Mouse (Mus musculus): ENCODE results near the gene Scarf2. TPM values are rescaled to one million over a fixed set of nuclear protein-coding genes. Genes with fewer than 3 reads are reported as not detected.

Gene Scarf2
- polyA plus RNA-seq, 1 experiment: 0.03 TPM

DNA sequence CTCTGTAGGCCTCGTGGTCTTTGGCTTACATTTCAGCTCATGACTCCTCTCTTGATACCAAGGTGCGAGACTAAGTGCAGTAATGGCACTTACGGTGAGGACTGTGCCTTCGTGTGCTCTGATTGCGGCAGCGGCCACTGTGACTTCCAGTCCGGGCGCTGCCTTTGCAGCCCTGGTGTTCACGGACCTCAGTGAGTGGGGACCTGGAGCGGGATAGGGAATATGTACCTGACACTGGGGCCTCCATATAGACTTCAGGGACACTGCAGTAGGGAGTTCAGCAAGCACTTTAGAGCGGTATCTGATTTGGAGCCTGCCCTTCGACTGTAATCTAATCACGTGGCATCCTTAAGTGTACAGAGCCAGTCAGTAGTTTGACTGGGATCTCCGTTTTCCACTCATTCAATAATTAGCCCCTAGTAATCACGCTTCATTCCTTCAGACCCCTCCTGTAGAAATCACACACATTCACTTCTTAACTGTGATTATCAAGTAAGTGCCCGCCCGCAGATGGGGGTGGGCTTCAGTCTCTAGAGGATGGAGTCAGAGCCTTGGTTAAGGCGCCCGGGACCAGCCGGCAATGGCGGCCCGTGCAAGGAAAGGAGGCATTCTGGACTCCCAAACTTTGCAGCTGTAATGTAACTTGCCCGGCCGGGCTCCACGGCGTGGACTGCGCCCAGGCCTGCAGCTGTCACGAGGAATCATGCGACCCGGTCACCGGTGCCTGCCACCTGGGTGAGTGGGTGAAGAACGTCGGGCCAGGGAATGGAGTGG, 6.8 kb downstream of the Scarf2 start:
- Histone ChIP-seq H3K36me3 (ENCODE audit: control insufficient read depth) (no peaks in the 10 kb centered on the region), H3K4me3 (replicated peaks) (peak overlapping the region; percentile 41), H3K27me3 (ENCODE audit: control insufficient read depth) (peaks cover 99% of the 10 kb centered on the region), H3K4me1 (ENCODE audit: control insufficient read depth) (peaks cover 33% of the 10 kb centered on the region), H3K9me3 (ENCODE audit: control insufficient read depth, low read length) (peaks cover 30% of the 10 kb centered on the region; the same call in 1 of the 2 replicates)
- TF ChIP-seq GATA1 (IDR thresholded peaks at IDR 0.05; ENCODE audit: low read length) (no peak), TAL1 (IDR thresholded peaks at IDR 0.05; ENCODE audit: low read length) (no peak)

- peaks cover 99% of the 10 kb centered on the region for H3K27me3 ChIP-seq (ENCODE audit: control insufficient read depth)
- H3K9me3 ChIP-seq (ENCODE audit: control insufficient read depth, low read length): peaks cover 30% of the 10 kb centered on the region; the same call in 1 of the 2 replicates
- TF ChIP-seq GATA1 (IDR thresholded peaks at IDR 0.05; ENCODE audit: low read length) (no peak), TAL1 (IDR thresholded peaks at IDR 0.05; ENCODE audit: low read length) (no peak)
- peak overlapping the region; percentile 41 for H3K4me3 ChIP-seq (replicated peaks)
- H3K36me3 ChIP-seq (ENCODE audit: control insufficient read depth): no peaks in the 10 kb centered on the region
- peaks cover 33% of the 10 kb centered on the region for H3K4me1 ChIP-seq (ENCODE audit: control insufficient read depth)
Measured at GRCm38 (mm10) chr16:17804449-17804912, 7.4 kb downstream of the Scarf2 start.

GRCm38 (mm10) chr16:17804982-17805381, 7.9 kb downstream of the Scarf2 start:
- Histone ChIP-seq H3K4me3 (replicated peaks) (no peak overlapping the region), H3K27me3 (ENCODE audit: control insufficient read depth) (peaks cover 99% of the 10 kb centered on the region), H3K9me3 (ENCODE audit: control insufficient read depth, low read length) (peaks cover 30% of the 10 kb centered on the region; the same call in 1 of the 2 replicates), H3K36me3 (ENCODE audit: control insufficient read depth) (no peaks in the 10 kb centered on the region), H3K4me1 (ENCODE audit: control insufficient read depth) (peaks cover 33% of the 10 kb centered on the region)
- TF ChIP-seq GATA1 (IDR thresholded peaks at IDR 0.05; ENCODE audit: low read length) (no peak), TAL1 (IDR thresholded peaks at IDR 0.05; ENCODE audit: low read length) (no peak)

DNA sequence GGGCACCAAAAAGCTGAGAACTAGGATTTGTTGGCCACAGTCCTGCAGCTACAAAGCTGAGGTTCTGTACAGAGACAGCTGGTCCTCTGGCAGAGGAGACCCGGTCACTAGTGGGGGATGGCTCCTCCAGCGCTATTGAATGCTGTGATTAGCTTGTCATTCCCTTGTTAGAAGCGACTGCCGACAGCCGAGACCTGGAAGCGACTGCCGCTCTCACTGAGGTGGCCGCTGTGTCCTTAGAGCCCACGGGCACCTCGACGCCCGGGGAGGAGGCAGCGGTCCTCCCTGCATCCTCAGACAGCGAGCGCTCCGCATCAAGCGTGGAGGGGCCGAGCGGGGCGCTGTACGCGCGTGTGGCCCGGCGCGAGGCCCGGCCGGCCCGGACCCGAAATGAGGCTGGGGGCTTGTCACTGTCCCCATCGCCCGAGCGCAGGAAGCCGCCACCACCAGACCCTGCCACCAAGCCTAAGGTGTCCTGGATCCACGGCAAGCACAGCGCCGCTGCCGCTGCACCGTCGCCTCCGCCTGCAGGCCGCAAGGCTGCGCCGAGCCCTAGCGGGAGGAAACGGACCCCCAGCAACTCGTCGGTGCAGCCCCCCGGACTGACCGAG, 9.6 kb downstream of the Scarf2 start:
- Histone ChIP-seq H3K4me3 (replicated peaks) (peak overlapping the region; percentile 55), H3K9me3 (ENCODE audit: control insufficient read depth, low read length) (peaks cover 30% of the 10 kb centered on the region; the same call in 1 of the 2 replicates), H3K4me1 (ENCODE audit: control insufficient read depth) (peaks cover 33% of the 10 kb centered on the region), H3K27me3 (ENCODE audit: control insufficient read depth) (peaks cover 96% of the 10 kb centered on the region), H3K36me3 (ENCODE audit: control insufficient read depth) (no peaks in the 10 kb centered on the region)
- TF ChIP-seq GATA1 (IDR thresholded peaks at IDR 0.05; ENCODE audit: low read length) (no peak), TAL1 (IDR thresholded peaks at IDR 0.05; ENCODE audit: low read length) (no peak)

GRCm38 (mm10) chr16:17807192-17808009, 10.3 kb downstream of the Scarf2 start:
- Histone ChIP-seq H3K9me3 (ENCODE audit: control insufficient read depth, low read length) (peaks cover 26% of the 10 kb centered on the region; the same call in 1 of the 2 replicates), H3K4me1 (ENCODE audit: control insufficient read depth) (peaks cover 33% of the 10 kb centered on the region), H3K36me3 (ENCODE audit: control insufficient read depth) (no peaks in the 10 kb centered on the region), H3K27me3 (ENCODE audit: control insufficient read depth) (peaks cover 91% of the 10 kb centered on the region), H3K4me3 (replicated peaks) (peak overlapping the region; percentile 55)
- TF ChIP-seq TAL1 (IDR thresholded peaks at IDR 0.05; ENCODE audit: low read length) (no peak), GATA1 (IDR thresholded peaks at IDR 0.05; ENCODE audit: low read length) (no peak)

DNA sequence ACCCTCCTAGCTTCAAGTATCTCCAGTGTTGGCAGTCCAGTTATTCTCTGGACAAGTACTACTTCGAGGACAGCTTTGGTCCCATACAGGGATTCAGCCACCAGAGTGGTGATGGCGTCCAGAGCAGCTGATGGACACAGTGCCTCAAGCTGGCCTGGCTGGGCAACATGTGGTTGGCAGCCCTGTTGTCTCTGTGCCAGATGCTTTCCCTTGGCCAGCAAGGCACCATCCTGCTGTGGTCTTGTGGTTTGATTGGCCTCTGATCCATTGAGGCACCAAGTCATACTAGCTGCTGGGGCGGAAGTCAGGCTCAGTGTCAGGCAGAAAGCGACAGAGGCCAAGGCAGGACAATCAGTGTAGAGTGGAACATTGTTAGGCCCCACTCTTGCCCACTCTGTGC, 12.0 kb downstream of the Scarf2 start:
- Histone ChIP-seq H3K9me3 (ENCODE audit: control insufficient read depth, low read length) (peaks cover 12% of the 10 kb centered on the region; the same call in 1 of the 2 replicates), H3K4me1 (ENCODE audit: control insufficient read depth) (peaks cover 23% of the 10 kb centered on the region), H3K4me3 (replicated peaks) (no peak overlapping the region), H3K36me3 (ENCODE audit: control insufficient read depth) (no peaks in the 10 kb centered on the region), H3K27me3 (ENCODE audit: control insufficient read depth) (peaks cover 91% of the 10 kb centered on the region)
- TF ChIP-seq TAL1 (IDR thresholded peaks at IDR 0.05; ENCODE audit: low read length) (no peak), GATA1 (IDR thresholded peaks at IDR 0.05; ENCODE audit: low read length) (no peak)

- peaks cover 90% of the 10 kb centered on the region for H3K27me3 ChIP-seq (ENCODE audit: control insufficient read depth)
- peaks cover 9% of the 10 kb centered on the region; the same call in 1 of the 2 replicates for H3K9me3 ChIP-seq (ENCODE audit: control insufficient read depth, low read length)
Measured at GRCm38 (mm10) chr16:17809711-17810110, 12.6 kb downstream of the Scarf2 start.

GRCm38 (mm10) chr16:17812120-17812519, 15.0 kb downstream of the Scarf2 start:
- no peaks in the 10 kb centered on the region for H3K9me3 ChIP-seq (ENCODE audit: control insufficient read depth, low read length)
- no peaks in the 10 kb centered on the region for H3K36me3 ChIP-seq (ENCODE audit: control insufficient read depth)
- TF ChIP-seq GATA1 (IDR thresholded peaks at IDR 0.05; ENCODE audit: low read length) (no peak), TAL1 (IDR thresholded peaks at IDR 0.05; ENCODE audit: low read length) (no peak)
- peaks cover 17% of the 10 kb centered on the region for H3K4me1 ChIP-seq (ENCODE audit: control insufficient read depth)
- H3K4me3 ChIP-seq (replicated peaks): no peak overlapping the region
- peaks cover 89% of the 10 kb centered on the region for H3K27me3 ChIP-seq (ENCODE audit: control insufficient read depth)

More at GRCm38 (mm10) chr16:17809711-17810110, 12.6 kb downstream of the Scarf2 start:
- Histone ChIP-seq H3K4me1 (ENCODE audit: control insufficient read depth) (peaks cover 17% of the 10 kb centered on the region), H3K36me3 (ENCODE audit: control insufficient read depth) (no peaks in the 10 kb centered on the region), H3K4me3 (replicated peaks) (no peak overlapping the region)
- no peak for TF ChIP-seq GATA1 (IDR thresholded peaks at IDR 0.05; ENCODE audit: low read length)
- no peak for TF ChIP-seq TAL1 (IDR thresholded peaks at IDR 0.05; ENCODE audit: low read length)

Data from erythroblast, embryonic 14.5 days (primary cell).